Mouse (Mus musculus): ENCODE results near the gene Inafm1. TPM values are rescaled to one million over a fixed set of nuclear protein-coding genes. Genes with fewer than 3 reads are reported as not detected.
A peak's percentile ranks its signal among the peaks of the same experiment; 100 is the strongest.
"Not testable (repeated sequence)": the region's sequence is repeated elsewhere in the genome, so short reads cannot be mapped to it uniquely, and the experiment has no call there.

Inafm1 gene
- polyA plus RNA-seq, 1 experiment, result 23.1 TPM

GRCm38 (mm10) chr7:16309318-16310019, 36.1 kb upstream of the Inafm1 start:
- TF ChIP-seq POLR2A (IDR thresholded peaks at IDR 0.05; ENCODE audit: low read depth, low read length) (no peak), CTCF (conservative IDR thresholded peaks at IDR 0.05; ENCODE audit: insufficient read depth, insufficient read length, low read depth, low read length) (no peak)
- WGBS, result 1% methylated on average over 61 of the region's 61 CpGs
- DNase-seq, result peak; percentile 93
- Histone ChIP-seq H3K36me3 (ENCODE audit: control insufficient read depth, insufficient read depth, low read length) (no peaks in the 10 kb centered on the region), H3K4me1 (ENCODE audit: control insufficient read depth, insufficient read depth, low read length) (peaks cover 13% of the 10 kb centered on the region; the same call in 1 of the 2 replicates), H3K27ac (ENCODE audit: insufficient read depth, low read depth, low read length) (peak overlapping the region; percentile 6; the same call in 1 of the 2 replicates), H3K4me3 (ENCODE audit: insufficient read depth, low read depth, low read length) (peak overlapping the region; percentile 83), H3K27me3 (replicated peaks; ENCODE audit: control insufficient read depth, insufficient read depth, low read length) (no peaks in the 10 kb centered on the region)

- no peaks in the 10 kb centered on the region for H3K27me3 ChIP-seq (replicated peaks; ENCODE audit: control insufficient read depth, insufficient read depth, low read length)
- 34% methylated on average over 16 of the region's 16 CpGs for WGBS
- H3K27ac ChIP-seq (ENCODE audit: insufficient read depth, low read depth, low read length), result peak overlapping the region; percentile 6; the same call in 1 of the 2 replicates
- H3K4me1 ChIP-seq (ENCODE audit: control insufficient read depth, insufficient read depth, low read length), result peaks cover 13% of the 10 kb centered on the region; the same call in 1 of the 2 replicates
- TF ChIP-seq CTCF (conservative IDR thresholded peaks at IDR 0.05; ENCODE audit: insufficient read depth, insufficient read length, low read depth, low read length) (no peak), POLR2A (IDR thresholded peaks at IDR 0.05; ENCODE audit: low read depth, low read length) (no peak)
- DNase-seq, result peak; percentile 14
- H3K4me3 ChIP-seq (ENCODE audit: insufficient read depth, low read depth, low read length), result peak overlapping the region; percentile 83; the same call in 1 of the 2 replicates
- no peaks in the 10 kb centered on the region for H3K36me3 ChIP-seq (ENCODE audit: control insufficient read depth, insufficient read depth, low read length)
Observed at GRCm38 (mm10) chr7:16308555-16309317, 35.3 kb upstream of the Inafm1 start.

- not testable (repeated sequence) for H3K36me3 ChIP-seq (ENCODE audit: control insufficient read depth, insufficient read depth, low read length); DNase-seq; H3K27me3 ChIP-seq (replicated peaks; ENCODE audit: control insufficient read depth, insufficient read depth, low read length)
- peak within 1 kb of the TSS; percentile 83; the same call in 1 of the 2 replicates for H3K4me3 ChIP-seq (ENCODE audit: insufficient read depth, low read depth, low read length)
- 67% methylated on average over 1 of the region's 1 CpGs for WGBS
- peak within 1 kb of the TSS; percentile 6; the same call in 1 of the 2 replicates for H3K27ac ChIP-seq (ENCODE audit: insufficient read depth, low read depth, low read length)
- H3K4me1 ChIP-seq (ENCODE audit: control insufficient read depth, insufficient read depth, low read length), result peaks cover 13% of the 10 kb centered on the region; the same call in 1 of the 2 replicates
Observed at GRCm38 (mm10) chr7:16308093-16308492, 34.7 kb upstream of the Inafm1 start, which contains the start of gene Bbc3. Gene Bbc3, plus strand, starts transcription at chr7:16308393.

GRCm38 (mm10) chr7:16307141-16307540, 33.7 kb upstream of the Inafm1 start:
- WGBS, result 72% methylated on average over 6 of the region's 6 CpGs
- not testable (repeated sequence) for H3K4me3 ChIP-seq (ENCODE audit: insufficient read depth, low read depth, low read length); DNase-seq

GRCm38 (mm10) chr7:16299419-16300035, 26.1 kb upstream of the Inafm1 start:
- WGBS, result under 1% methylated on average over 52 of the region's 52 CpGs
- Histone ChIP-seq H3K4me3 (ENCODE audit: insufficient read depth, low read depth, low read length) (peak overlapping the region; percentile 21; the same call in 1 of the 2 replicates), H3K4me1 (ENCODE audit: control insufficient read depth, insufficient read depth, low read length) (no peaks in the 10 kb centered on the region; the same call in 1 of the 2 replicates), H3K36me3 (ENCODE audit: control insufficient read depth, insufficient read depth, low read length) (no peaks in the 10 kb centered on the region), H3K27ac (ENCODE audit: insufficient read depth, low read depth, low read length) (no peak overlapping the region), H3K27me3 (replicated peaks; ENCODE audit: control insufficient read depth, insufficient read depth, low read length) (no peaks in the 10 kb centered on the region)
- TF ChIP-seq POLR2A (IDR thresholded peaks at IDR 0.05; ENCODE audit: low read depth, low read length) (no peak), CTCF (conservative IDR thresholded peaks at IDR 0.05; ENCODE audit: insufficient read depth, insufficient read length, low read depth, low read length) (no peak)
- peak; percentile 91 for DNase-seq

More at GRCm38 (mm10) chr7:16307141-16307540, 33.7 kb upstream of the Inafm1 start:
- H3K36me3 ChIP-seq (ENCODE audit: control insufficient read depth, insufficient read depth, low read length); H3K27ac ChIP-seq (ENCODE audit: insufficient read depth, low read depth, low read length); H3K27me3 ChIP-seq (replicated peaks; ENCODE audit: control insufficient read depth, insufficient read depth, low read length): not testable (repeated sequence)
- peaks cover 13% of the 10 kb centered on the region; the same call in 1 of the 2 replicates for H3K4me1 ChIP-seq (ENCODE audit: control insufficient read depth, insufficient read depth, low read length)

- H3K27ac ChIP-seq (ENCODE audit: insufficient read depth, low read depth, low read length), result no peak overlapping the region
- no peaks in the 10 kb centered on the region for H3K27me3 ChIP-seq (replicated peaks; ENCODE audit: control insufficient read depth, insufficient read depth, low read length)
- DNase-seq, result no peak
- H3K4me3 ChIP-seq (ENCODE audit: insufficient read depth, low read depth, low read length), result no peak overlapping the region
- TF ChIP-seq POLR2A (IDR thresholded peaks at IDR 0.05; ENCODE audit: low read depth, low read length), result no peak
- no peak for TF ChIP-seq CTCF (conservative IDR thresholded peaks at IDR 0.05; ENCODE audit: insufficient read depth, insufficient read length, low read depth, low read length)
- WGBS, result 78% methylated on average over 5 of the region's 5 CpGs
- H3K36me3 ChIP-seq (ENCODE audit: control insufficient read depth, insufficient read depth, low read length), result no peaks in the 10 kb centered on the region
- H3K4me1 ChIP-seq (ENCODE audit: control insufficient read depth, insufficient read depth, low read length), result no peaks in the 10 kb centered on the region; the same call in 1 of the 2 replicates
Observed at GRCm38 (mm10) chr7:16298927-16299326, 25.5 kb upstream of the Inafm1 start.

- 73% methylated on average over 2 of the region's 2 CpGs for WGBS
- DNase-seq, result no peak
Observed at GRCm38 (mm10) chr7:16297616-16298015, 24.2 kb upstream of the Inafm1 start.

More at GRCm38 (mm10) chr7:16297616-16298015, 24.2 kb upstream of the Inafm1 start:
- H3K36me3 ChIP-seq (ENCODE audit: control insufficient read depth, insufficient read depth, low read length), result no peaks in the 10 kb centered on the region
- no peak overlapping the region for H3K4me3 ChIP-seq (ENCODE audit: insufficient read depth, low read depth, low read length)
- H3K27me3 ChIP-seq (replicated peaks; ENCODE audit: control insufficient read depth, insufficient read depth, low read length), result no peaks in the 10 kb centered on the region
- no peak overlapping the region for H3K27ac ChIP-seq (ENCODE audit: insufficient read depth, low read depth, low read length)
- no peak for TF ChIP-seq POLR2A (IDR thresholded peaks at IDR 0.05; ENCODE audit: low read depth, low read length)
- TF ChIP-seq CTCF (conservative IDR thresholded peaks at IDR 0.05; ENCODE audit: insufficient read depth, insufficient read length, low read depth, low read length), result no peak
- no peaks in the 10 kb centered on the region; the same call in 1 of the 2 replicates for H3K4me1 ChIP-seq (ENCODE audit: control insufficient read depth, insufficient read depth, low read length)

All from kidney, adult 2 months (tissue).